Mouse (Mus musculus) liver, embryonic 12.5 days (tissue): ENCODE data around the gene Serp2. TPM values are rescaled to one million over a fixed set of nuclear protein-coding genes. Genes with fewer than 3 reads are reported as not detected.

Experiments
- ATAC-seq: fragments of 200-750 bp; cut with Nextera tagmentation; 2 replicates; pipeline ENCODE4 v1.8.0; 2017; ENCODE audit warnings: moderate number of reproducible peaks, mild to moderate bottlenecking, moderate library complexity
- H3K27ac ChIP-seq: fragments of 300-500 bp; sonication (generic); 2 replicates; pipeline ENCODE4 v1.5.1; 2016; ENCODE audit warnings: mild to moderate bottlenecking
- H3K27me3 ChIP-seq: fragments of 300-500 bp; sonication (generic); replicated peaks from 2 replicates; pipeline ENCODE4 v1.6.1; 2016; ENCODE audit warnings: mild to moderate bottlenecking, moderate library complexity
- H3K36me3 ChIP-seq: fragments of 300-500 bp; sonication (generic); 2 replicates; pipeline ENCODE4 v1.6.1; 2016; ENCODE audit warnings: mild to moderate bottlenecking, moderate library complexity
- H3K4me1 ChIP-seq: fragments of 300-500 bp; sonication (generic); 2 replicates; pipeline ENCODE4 v1.6.1; 2016
- H3K4me2 ChIP-seq: fragments of 300-500 bp; sonication (generic); 2 replicates; pipeline ENCODE4 v1.6.1; 2016; ENCODE audit warnings: mild to moderate bottlenecking, moderate library complexity
- H3K4me3 ChIP-seq: fragments of 300-500 bp; sonication (generic); 2 replicates; pipeline ENCODE4 v1.5.1; 2016; ENCODE audit warnings: mild to moderate bottlenecking, moderate library complexity
- H3K9ac ChIP-seq: fragments of 300-500 bp; sonication (generic); 2 replicates; pipeline ENCODE4 v1.6.1; 2016; ENCODE audit warnings: mild to moderate bottlenecking, moderate library complexity
- H3K9me3 ChIP-seq: fragments of 300-500 bp; sonication (generic); replicated peaks from 2 replicates; pipeline ENCODE4 v1.6.1; 2016; ENCODE audit warnings: mild to moderate bottlenecking, moderate library complexity
- WGBS: fragments of 180-500 bp; shearing (Covaris S2); methylation state at CpG from one replicate; pipeline ENCODE4 v1.1.7; 2016; ENCODE audit not compliant: insufficient replicate concordance; 5-methylcytosine and 5-hydroxymethylcytosine counted together
- polyA plus RNA-seq: library from polyadenylated mRNA; unstranded; fragments of >200 nt; fragmentation: Nextera tagmentation; extraction: Ambion mirVana; gene quantifications from 2 replicates; pipeline ENCODE4 v1.2.1, GENCODE M21; 2016

Gene Serp2
- polyA plus RNA-seq, 1 experiment from 2014 or later: 2.2 TPM

DNA sequence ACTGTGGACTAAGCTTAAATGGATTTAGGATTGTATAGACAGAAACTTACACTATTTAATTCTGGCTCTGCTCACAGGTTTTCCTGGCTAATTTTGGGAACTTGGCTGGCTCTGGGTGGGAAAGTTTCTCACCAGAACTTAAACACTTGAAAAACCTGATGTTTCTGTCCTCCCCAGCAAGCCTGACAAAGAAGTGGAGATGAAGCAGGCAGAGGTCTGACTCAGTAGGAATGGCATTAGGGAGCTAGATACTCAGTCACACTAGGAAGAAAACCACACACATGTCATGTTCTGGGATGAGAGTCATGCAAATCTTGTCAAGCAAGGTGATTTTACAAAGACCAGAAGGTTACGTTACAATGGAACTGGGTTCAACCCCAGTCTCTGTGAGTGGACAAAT lies 21.6 kb downstream of the Serp2 start:
- Histone ChIP-seq H3K9me3 (no peaks in the 10 kb centered on the region), H3K9ac (peak overlapping the region; percentile 74), H3K27me3 (no peaks in the 10 kb centered on the region), H3K4me3 (0 out of 2 replicates have a peak overlapping the region, but pooled peaks have one; percentile 58), H3K4me2 (peak overlapping the region; percentile 80), H3K27ac (peak overlapping the region; percentile 64), H3K4me1 (peaks cover 74% of the 10 kb centered on the region), H3K36me3 (no peaks in the 10 kb centered on the region)
- 93% methylated on average over 1 of the region's 1 CpGs for WGBS
- no peak for ATAC-seq

GRCm38 (mm10) chr14:76533170-76533815 lies 23.4 kb downstream of the Serp2 start:
- Histone ChIP-seq H3K4me3 (peak overlapping the region; percentile 58), H3K27ac (peak overlapping the region; percentile 96), H3K36me3 (no peaks in the 10 kb centered on the region), H3K9ac (peak overlapping the region; percentile 74), H3K4me1 (peaks cover 91% of the 10 kb centered on the region), H3K27me3 (no peaks in the 10 kb centered on the region), H3K9me3 (no peaks in the 10 kb centered on the region), H3K4me2 (peak overlapping the region; percentile 80)
- 5% methylated on average over 10 of the region's 10 CpGs for WGBS
- peak; percentile 71 for ATAC-seq

GRCm38 (mm10) chr14:76532257-76533169 lies 24.2 kb downstream of the Serp2 start:
- H3K36me3 ChIP-seq: no peaks in the 10 kb centered on the region
- peak overlapping the region; percentile 80 for H3K4me2 ChIP-seq
- H3K4me1 ChIP-seq: peaks cover 94% of the 10 kb centered on the region
- H3K27ac ChIP-seq: peak overlapping the region; percentile 96
- peak overlapping the region; percentile 74 for H3K9ac ChIP-seq
- peak overlapping the region; percentile 58 for H3K4me3 ChIP-seq
- 5% methylated on average over 20 of the region's 20 CpGs for whole genome bisulfite sequencing
- H3K9me3 ChIP-seq: no peaks in the 10 kb centered on the region
- peak; percentile 90 for ATAC-seq
- H3K27me3 ChIP-seq: no peaks in the 10 kb centered on the region

- peak overlapping the region; percentile 74 for H3K9ac ChIP-seq
- peak overlapping the region; percentile 80 for H3K4me2 ChIP-seq
- ATAC-seq: no peak
These were observed 25.5 kb downstream of the Serp2 start for GRCm38 (mm10) chr14:76531027-76531660.

GRCm38 (mm10) chr14:76528641-76529040 lies 28.0 kb downstream of the Serp2 start:
- H3K9me3 ChIP-seq: no peaks in the 10 kb centered on the region
- H3K4me3 ChIP-seq: no peak overlapping the region
- H3K4me1 ChIP-seq: peaks cover 95% of the 10 kb centered on the region
- peak overlapping the region; percentile 46 for H3K27ac ChIP-seq
- no peaks in the 10 kb centered on the region for H3K36me3 ChIP-seq
- no peak overlapping the region for H3K4me2 ChIP-seq
- H3K27me3 ChIP-seq: no peaks in the 10 kb centered on the region
- 65% methylated on average over 5 of the region's 5 CpGs for WGBS
- no peak for ATAC-seq
- H3K9ac ChIP-seq: peak overlapping the region; percentile 20; the same call in 1 of the 2 replicates

More at GRCm38 (mm10) chr14:76531027-76531660, 25.5 kb downstream of the Serp2 start:
- H3K36me3 ChIP-seq: no peaks in the 10 kb centered on the region
- peak overlapping the region; percentile 12; the same call in 1 of the 2 replicates for H3K4me3 ChIP-seq
- peaks cover 98% of the 10 kb centered on the region for H3K4me1 ChIP-seq
- no peaks in the 10 kb centered on the region for H3K9me3 ChIP-seq
- peak overlapping the region; percentile 96 for H3K27ac ChIP-seq
- no peaks in the 10 kb centered on the region for H3K27me3 ChIP-seq
- 59% methylated on average over 7 of the region's 7 CpGs for WGBS

- no peak overlapping the region for H3K4me3 ChIP-seq
- H3K27ac ChIP-seq: peak overlapping the region; percentile 46; the same call in 1 of the 2 replicates
- peaks cover 95% of the 10 kb centered on the region for H3K4me1 ChIP-seq
- H3K9ac ChIP-seq: peak overlapping the region; percentile 20; the same call in 1 of the 2 replicates
- 72% methylated on average over 9 of the region's 9 CpGs for WGBS
- H3K36me3 ChIP-seq: no peaks in the 10 kb centered on the region
- no peak for ATAC-seq
- H3K27me3 ChIP-seq: no peaks in the 10 kb centered on the region
- no peaks in the 10 kb centered on the region for H3K9me3 ChIP-seq
- H3K4me2 ChIP-seq: no peak overlapping the region
These were observed 28.9 kb downstream of the Serp2 start for GRCm38 (mm10) chr14:76527758-76528313.

GRCm38 (mm10) chr14:76527030-76527719 lies 29.5 kb downstream of the Serp2 start:
- Histone ChIP-seq H3K4me3 (no peak overlapping the region), H3K9me3 (no peaks in the 10 kb centered on the region), H3K4me2 (no peak overlapping the region), H3K27ac (peak overlapping the region; percentile 2; the same call in 1 of the 2 replicates), H3K27me3 (no peaks in the 10 kb centered on the region), H3K4me1 (peaks cover 89% of the 10 kb centered on the region), H3K36me3 (no peaks in the 10 kb centered on the region), H3K9ac (no peak overlapping the region)
- 89% methylated on average over 20 of the region's 20 CpGs for WGBS
- no peak for ATAC-seq

DNA sequence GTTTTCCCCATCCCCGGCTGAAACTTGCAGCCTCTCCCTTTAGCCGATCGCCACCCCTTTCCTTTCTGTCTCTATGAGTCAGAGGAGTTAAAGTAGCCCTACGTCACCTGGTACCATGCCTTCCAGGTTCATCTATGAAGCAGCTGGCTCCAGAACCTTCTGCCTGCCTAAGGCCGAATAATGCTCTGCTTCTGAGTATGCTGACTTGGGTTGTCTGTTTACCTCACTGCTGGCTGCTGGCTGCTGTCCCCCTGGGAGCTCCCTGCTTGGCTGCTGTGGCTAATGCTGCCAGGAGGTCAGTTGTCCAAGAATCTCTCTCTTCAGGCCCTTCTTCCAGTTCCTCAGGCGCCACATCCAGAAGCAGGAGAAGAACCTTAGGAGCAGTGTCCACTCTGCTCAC lies 30.2 kb downstream of the Serp2 start:
- H3K27me3 ChIP-seq: no peaks in the 10 kb centered on the region
- ATAC-seq: no peak
- 75% methylated on average over 6 of the region's 6 CpGs for WGBS
- no peaks in the 10 kb centered on the region for H3K9me3 ChIP-seq
- peak overlapping the region; percentile 45; the same call in 1 of the 2 replicates for H3K27ac ChIP-seq
- H3K4me2 ChIP-seq: no peak overlapping the region
- no peak overlapping the region for H3K4me3 ChIP-seq
- H3K4me1 ChIP-seq: peaks cover 88% of the 10 kb centered on the region
- H3K9ac ChIP-seq: no peak overlapping the region
- H3K36me3 ChIP-seq: no peaks in the 10 kb centered on the region

DNA sequence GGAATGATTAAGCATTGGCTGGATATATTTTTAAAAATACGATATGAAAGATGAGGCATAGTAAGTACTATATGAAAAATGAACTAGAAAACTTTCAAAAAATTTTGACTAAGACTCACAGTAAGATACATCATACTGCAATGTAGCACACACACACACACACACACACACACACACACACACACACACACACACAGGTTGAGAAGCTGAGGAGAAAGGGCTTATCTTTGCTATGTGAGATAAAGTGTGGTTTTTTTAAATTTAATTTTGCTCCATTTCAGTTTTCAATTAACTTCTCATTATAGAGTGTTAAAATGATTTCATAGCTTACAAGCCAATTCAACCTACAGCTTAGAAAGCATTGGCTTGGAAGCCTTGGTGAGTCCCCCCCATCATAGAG lies 33.3 kb downstream of the Serp2 start:
- Histone ChIP-seq H3K4me2 (no peak overlapping the region), H3K9ac (no peak overlapping the region), H3K27me3 (no peaks in the 10 kb centered on the region), H3K4me1 (peaks cover 86% of the 10 kb centered on the region), H3K9me3 (no peaks in the 10 kb centered on the region), H3K4me3 (no peak overlapping the region), H3K36me3 (no peaks in the 10 kb centered on the region), H3K27ac (0 out of 2 replicates have a peak overlapping the region, but pooled peaks have one; percentile 14)
- no peak for ATAC-seq
- WGBS: 81% methylated on average over 1 of the region's 1 CpGs

DNA sequence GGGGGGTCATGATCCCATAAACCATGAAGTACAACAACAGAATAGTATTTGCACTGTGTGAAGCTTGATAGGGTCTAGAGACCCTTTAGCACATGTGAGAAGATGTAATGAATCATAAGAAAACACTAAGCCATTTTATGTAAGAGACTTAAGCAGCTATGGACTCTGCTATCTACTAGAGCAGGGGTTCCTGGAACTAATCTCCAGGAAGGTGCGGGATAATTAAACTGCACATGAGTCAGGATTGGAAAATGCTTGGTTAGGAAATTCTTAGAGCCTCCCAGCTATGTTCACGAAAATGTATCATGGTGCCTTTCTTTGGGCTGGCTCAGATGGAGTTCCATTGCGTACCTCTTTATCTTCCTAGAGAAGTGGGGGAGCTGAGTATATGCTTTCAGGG lies 35.4 kb downstream of the Serp2 start:
- Histone ChIP-seq H3K9ac (no peak overlapping the region), H3K4me1 (peaks cover 86% of the 10 kb centered on the region)
- 89% methylated on average over 3 of the region's 3 CpGs for WGBS

DNA sequence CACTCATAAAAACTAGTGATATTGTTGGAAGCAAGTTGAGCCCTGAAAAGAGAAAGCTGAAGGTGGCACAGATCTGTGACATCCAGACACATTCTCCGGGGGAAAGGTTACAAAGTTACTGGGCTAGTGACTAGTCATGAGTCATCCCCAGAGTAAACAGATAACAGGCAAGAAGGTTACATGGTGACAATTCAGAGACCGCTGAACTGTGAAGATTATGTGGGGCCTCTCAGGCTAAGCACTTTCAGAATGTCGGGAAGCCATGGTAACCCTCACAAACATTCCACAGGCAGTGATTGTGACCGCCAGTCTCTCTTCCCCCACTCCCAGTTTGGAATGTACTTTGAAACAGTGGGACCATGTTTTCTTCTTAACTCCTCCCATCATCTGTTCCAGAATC lies 36.1 kb downstream of the Serp2 start:
- Histone ChIP-seq H3K4me3 (0 out of 2 replicates have a peak overlapping the region, but pooled peaks have one; percentile 10), H3K27me3 (no peaks in the 10 kb centered on the region), H3K4me2 (peak overlapping the region; percentile 55), H3K27ac (peak overlapping the region; percentile 87), H3K9me3 (no peaks in the 10 kb centered on the region), H3K36me3 (no peaks in the 10 kb centered on the region), H3K9ac (peak overlapping the region; percentile 42; the same call in 1 of the 2 replicates), H3K4me1 (peaks cover 87% of the 10 kb centered on the region)
- WGBS: 8% methylated on average over 4 of the region's 4 CpGs
- ATAC-seq: peak; percentile 96

More for the DNA sequence above, 35.4 kb downstream of the Serp2 start:
- H3K27me3 ChIP-seq: no peaks in the 10 kb centered on the region
- H3K27ac ChIP-seq: peak overlapping the region; percentile 87; the same call in 1 of the 2 replicates
- no peak overlapping the region for H3K4me3 ChIP-seq
- H3K36me3 ChIP-seq: no peaks in the 10 kb centered on the region
- no peak for ATAC-seq
- H3K4me2 ChIP-seq: no peak overlapping the region
- no peaks in the 10 kb centered on the region for H3K9me3 ChIP-seq
